Mouse (Mus musculus): ENCODE measurements around the gene Vbp1. TPM values are rescaled to one million over a fixed set of nuclear protein-coding genes. Genes with fewer than 3 reads are reported as not detected.
"Not testable (repeated sequence)": the region's sequence is repeated elsewhere in the genome, so short reads cannot be mapped to it uniquely, and the experiment has no call there.

The Vbp1 gene
- polyA plus RNA-seq (2015; fragmentation: Nextera tagmentation; extraction: Ambion mirVana) = 91.2 and 113 TPM in 2 replicates

DNA sequence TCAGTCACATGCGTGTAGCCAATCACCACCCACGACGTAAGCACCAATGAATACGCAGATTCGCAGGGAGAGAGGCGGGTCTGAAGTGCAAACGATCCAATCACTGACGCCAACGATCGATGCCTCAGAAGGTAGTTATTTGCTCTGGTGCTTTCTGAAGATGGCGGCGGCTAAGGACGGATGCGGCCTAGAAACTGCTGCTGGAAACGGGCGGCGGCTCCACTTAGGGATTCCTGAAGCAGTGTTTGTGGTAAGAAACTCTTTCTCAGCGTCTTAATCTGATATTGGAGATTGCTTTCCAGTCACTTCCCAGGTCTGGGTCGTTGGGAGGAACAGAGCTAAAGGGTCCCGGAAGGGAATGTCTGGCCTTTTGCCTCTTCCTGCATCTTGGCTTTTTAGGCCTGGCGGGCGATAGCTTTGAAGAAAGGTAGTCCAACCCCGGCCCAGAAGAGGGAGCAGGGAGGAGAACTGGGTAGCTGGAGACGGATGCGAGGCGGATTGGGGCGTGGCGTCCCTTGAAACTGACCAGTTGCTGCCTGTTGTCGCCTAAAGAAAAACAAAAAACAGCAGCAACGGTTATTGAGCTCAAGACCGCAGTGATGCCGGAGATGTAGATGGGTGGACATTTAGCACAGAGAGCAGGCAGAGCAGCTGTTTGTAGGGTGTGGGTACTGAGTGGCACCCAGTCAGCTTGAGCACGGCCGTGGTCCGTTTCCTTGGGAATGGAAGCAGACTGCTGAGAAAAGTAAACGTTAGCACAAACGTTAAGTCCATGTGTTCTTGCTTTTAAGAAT is at the start of gene Vbp1:
TSS of gene Vbp1 (plus strand) at position 121 of the 794 bp plus-strand sequence.
- H3K9me3 ChIP-seq (replicated peaks) = no peaks in the 10 kb centered on the region
- 9% methylated on average over 37 of the region's 37 CpGs for WGBS (ENCODE audit: insufficient replicate concordance)
- peak within 1 kb of the TSS; percentile 41 for H3K4me2 ChIP-seq
- H3K4me1 ChIP-seq (replicated peaks) = 0 out of 2 replicates have a peak, but pooled peaks cover 2% of the 10 kb centered on the region
- H3K4me3 ChIP-seq (replicated peaks) = peak within 1 kb of the TSS; percentile 67
- peak within 1 kb of the TSS; percentile 65 for H3K9ac ChIP-seq
- no peaks in the 10 kb centered on the region for H3K36me3 ChIP-seq (replicated peaks)
- no peaks in the 10 kb centered on the region; the same call in 1 of the 2 replicates for H3K27me3 ChIP-seq
- peak within 1 kb of the TSS; percentile 95 for H3K27ac ChIP-seq (replicated peaks)
- ATAC-seq (ENCODE audit: insufficient read depth) = peak; percentile 97

DNA sequence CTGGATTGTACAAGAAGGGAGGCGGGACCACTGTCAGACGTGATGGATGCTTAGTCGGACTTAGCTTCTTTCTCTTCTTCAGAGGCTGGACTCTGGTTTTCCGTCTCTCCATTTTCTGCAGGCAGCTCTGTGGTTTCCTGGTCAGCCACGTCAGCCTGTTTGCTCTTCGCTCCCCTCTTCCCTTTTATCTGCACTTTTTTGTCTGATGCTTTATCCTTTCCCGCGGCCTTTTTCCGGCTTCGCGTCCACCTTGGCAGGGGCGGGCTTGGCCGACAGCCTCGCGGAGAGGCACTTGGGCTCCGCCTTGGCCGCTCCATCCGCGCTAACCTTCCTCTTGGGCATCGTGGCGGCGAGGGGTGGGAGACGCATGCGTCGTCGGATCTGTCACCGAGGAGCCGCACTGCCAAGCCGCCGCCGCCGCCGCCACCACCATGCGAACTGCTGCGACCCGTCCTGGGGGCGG is 38.9 kb upstream of the Vbp1 start:
- not testable (repeated sequence) for H3K4me1 ChIP-seq (replicated peaks); H3K9ac ChIP-seq; H3K27ac ChIP-seq (replicated peaks); H3K9me3 ChIP-seq (replicated peaks); H3K27me3 ChIP-seq; H3K36me3 ChIP-seq (replicated peaks)
- Histone ChIP-seq H3K4me2 (peak overlapping the region; percentile 64), H3K4me3 (replicated peaks) (peak overlapping the region; percentile 44)
- 20% methylated on average over 37 of the region's 37 CpGs for WGBS (ENCODE audit: insufficient replicate concordance)
- 0 out of 2 replicates have a peak, but pooled peaks have one; percentile 49 for ATAC-seq (ENCODE audit: insufficient read depth)

DNA sequence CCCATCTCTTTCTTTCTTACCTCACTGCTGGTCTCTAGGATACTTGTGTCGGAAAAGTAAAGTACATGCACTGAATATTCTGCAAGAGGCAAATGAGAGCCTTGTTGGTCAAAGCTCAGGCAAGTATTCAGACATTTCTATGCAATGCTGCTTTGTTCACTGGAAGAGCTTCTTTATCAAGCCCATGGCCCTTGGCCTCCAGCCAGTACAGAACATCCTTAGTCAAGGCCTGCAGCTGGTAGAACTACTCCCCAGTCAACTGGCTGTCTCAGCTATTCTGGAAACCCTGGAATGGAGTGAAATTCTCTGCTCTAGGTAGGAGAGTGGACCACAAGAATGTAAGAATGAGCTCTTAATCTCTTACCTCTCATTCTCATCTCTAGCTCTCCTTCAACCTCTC is 24.2 kb upstream of the Vbp1 start:
- ATAC-seq (ENCODE audit: insufficient read depth) = no peak
- Histone ChIP-seq H3K27ac (replicated peaks) (no peak overlapping the region), H3K9ac (no peak overlapping the region), H3K4me1 (replicated peaks) (no peaks in the 10 kb centered on the region), H3K27me3 (no peaks in the 10 kb centered on the region), H3K4me3 (replicated peaks) (no peak overlapping the region), H3K4me2 (no peak overlapping the region), H3K36me3 (replicated peaks) (no peaks in the 10 kb centered on the region), H3K9me3 (replicated peaks) (no peaks in the 10 kb centered on the region)
- WGBS (ENCODE audit: insufficient replicate concordance) = 67% methylated on average over 1 of the region's 1 CpGs

DNA sequence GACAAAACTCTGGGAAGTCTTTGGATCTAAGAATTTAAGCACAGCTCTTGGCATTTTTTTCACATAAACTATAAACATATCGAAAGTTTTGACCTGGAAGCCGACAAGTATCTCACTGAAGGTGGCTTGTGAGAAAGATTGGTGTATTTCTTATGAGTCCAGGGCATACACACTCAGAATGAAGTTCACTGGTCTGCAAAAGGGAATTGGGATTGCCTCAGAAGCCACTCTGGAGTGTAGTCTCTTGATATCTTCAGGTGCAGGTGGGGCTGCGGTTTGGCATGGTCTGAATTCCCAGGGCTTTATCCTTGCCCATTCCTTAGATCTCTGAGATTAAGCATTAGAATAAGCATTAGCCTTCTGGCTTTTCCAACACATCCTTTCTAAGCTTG is 316 bp upstream of the Vbp1 start:
- Histone ChIP-seq H3K27me3 (no peaks in the 10 kb centered on the region; the same call in 1 of the 2 replicates), H3K27ac (replicated peaks) (no peak overlapping the region), H3K4me3 (replicated peaks) (peak overlapping the region; percentile 67; the same call in 1 of the 2 replicates), H3K4me1 (replicated peaks) (0 out of 2 replicates have a peak, but pooled peaks cover 2% of the 10 kb centered on the region), H3K4me2 (peak overlapping the region; percentile 41; the same call in 1 of the 2 replicates), H3K36me3 (replicated peaks) (no peaks in the 10 kb centered on the region), H3K9ac (no peak overlapping the region), H3K9me3 (replicated peaks) (no peaks in the 10 kb centered on the region)
- 17% methylated on average over 3 of the region's 3 CpGs for WGBS (ENCODE audit: insufficient replicate concordance)
- ATAC-seq (ENCODE audit: insufficient read depth) = no peak

DNA sequence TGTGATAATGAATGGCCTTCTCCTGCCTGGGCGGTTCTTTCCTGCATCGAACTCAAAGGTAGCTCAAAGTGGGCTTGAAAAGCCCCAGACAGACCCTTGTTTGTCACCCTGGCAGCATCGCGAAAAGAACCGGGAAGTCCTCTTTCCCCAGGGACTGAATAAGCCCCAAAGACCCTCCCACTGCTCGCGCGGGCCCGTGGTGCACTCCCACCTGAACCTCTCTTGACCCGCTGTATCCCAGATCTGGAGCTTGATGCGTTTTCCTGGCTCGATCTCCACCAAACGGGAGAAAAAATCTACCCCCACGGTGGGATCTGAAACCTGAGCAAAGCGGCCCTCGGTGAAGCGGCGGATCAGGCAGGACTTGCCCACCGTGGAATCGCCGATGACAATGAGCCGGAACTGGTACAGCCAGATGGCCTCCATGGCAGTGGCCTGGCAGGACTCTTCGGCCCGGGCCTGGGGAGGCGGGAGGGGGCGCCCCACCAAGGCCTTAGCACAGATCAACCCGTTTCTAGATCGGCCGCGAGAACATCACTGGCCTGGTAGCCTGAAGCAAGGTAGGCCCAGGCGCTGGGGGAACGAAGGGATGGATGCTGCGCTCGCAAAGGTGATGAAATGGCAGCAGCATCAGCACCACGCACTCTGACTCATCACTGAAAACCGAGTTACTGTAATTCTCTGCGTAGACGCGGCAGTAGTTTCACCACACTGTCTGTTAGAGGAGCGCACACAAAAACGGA is 63.7 kb downstream of the Vbp1 start, which contains the start of gene Rab39b:
TSS of gene Rab39b (minus strand) at position 650 of the 743 bp plus-strand sequence.
- Histone ChIP-seq H3K4me2 (peak within 1 kb of the TSS; percentile 39), H3K4me3 (replicated peaks) (0 out of 2 replicates have a peak within 1 kb of the TSS, but pooled peaks have one; percentile 8), H3K27me3 (peaks cover 7% of the 10 kb centered on the region; the same call in 1 of the 2 replicates), H3K36me3 (replicated peaks) (no peaks in the 10 kb centered on the region), H3K9me3 (replicated peaks) (no peaks in the 10 kb centered on the region), H3K9ac (no peak within 1 kb of the TSS), H3K4me1 (replicated peaks) (no peaks in the 10 kb centered on the region), H3K27ac (replicated peaks) (no peak within 1 kb of the TSS)
- ATAC-seq (ENCODE audit: insufficient read depth) = no peak
- 13% methylated on average over 41 of the region's 41 CpGs for WGBS (ENCODE audit: insufficient replicate concordance)

DNA sequence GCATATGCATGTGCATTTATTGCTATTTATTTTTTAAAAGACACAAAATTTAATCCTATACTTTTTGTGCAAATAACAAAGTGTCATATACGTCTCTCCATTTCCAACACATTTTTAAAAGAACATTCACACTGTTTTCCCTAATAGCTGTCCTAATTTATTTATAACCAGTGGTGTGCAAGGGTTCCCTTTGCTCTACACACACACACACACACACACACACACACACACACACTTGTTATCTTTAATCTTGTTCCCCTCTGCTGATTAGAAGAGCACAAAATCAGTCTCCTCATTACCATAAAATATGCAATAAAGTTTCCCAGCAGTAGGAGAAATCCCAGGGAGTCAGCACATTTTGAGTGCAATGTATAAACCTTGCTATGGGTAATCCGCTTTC is 64.4 kb downstream of the Vbp1 start:
- no peak overlapping the region for H3K27ac ChIP-seq (replicated peaks)
- WGBS (ENCODE audit: insufficient replicate concordance) = 58% methylated on average over 2 of the region's 2 CpGs
- H3K27me3 ChIP-seq = peaks cover 7% of the 10 kb centered on the region; the same call in 1 of the 2 replicates
- no peaks in the 10 kb centered on the region for H3K9me3 ChIP-seq (replicated peaks)
- no peak overlapping the region for H3K4me2 ChIP-seq
- H3K36me3 ChIP-seq (replicated peaks) = no peaks in the 10 kb centered on the region
- no peak for ATAC-seq (ENCODE audit: insufficient read depth)
- no peaks in the 10 kb centered on the region for H3K4me1 ChIP-seq (replicated peaks)
- H3K4me3 ChIP-seq (replicated peaks) = no peak overlapping the region
- H3K9ac ChIP-seq = no peak overlapping the region

Other genes starting within 250 kb of the Vbp1 start
- 22.0 and 27.0 TPM in 2 replicates for gene Fundc2, start 131.9 kb upstream of the Vbp1 start, polyA plus RNA-seq (2015; fragmentation: Nextera tagmentation; extraction: Ambion mirVana)
- gene F8, start 131.7 kb upstream of the Vbp1 start, polyA plus RNA-seq (2015; fragmentation: Nextera tagmentation; extraction: Ambion mirVana) = 1.6 and 2.8 TPM in 2 replicates
- gene Cmc4, start 97.7 kb upstream of the Vbp1 start, polyA plus RNA-seq (2015; fragmentation: Nextera tagmentation; extraction: Ambion mirVana) = 10.2 and 12.9 TPM in 2 replicates
- 5.0 and 5.8 TPM in 2 replicates for gene Mtcp1, start 97.7 kb upstream of the Vbp1 start, polyA plus RNA-seq (2015; fragmentation: Nextera tagmentation; extraction: Ambion mirVana)
- 30.4 and 35.1 TPM in 2 replicates for gene Brcc3, start 97.7 kb upstream of the Vbp1 start, polyA plus RNA-seq (2015; fragmentation: Nextera tagmentation; extraction: Ambion mirVana)
- gene Rab39b, start 63.9 kb downstream of the Vbp1 start, polyA plus RNA-seq (2015; fragmentation: Nextera tagmentation; extraction: Ambion mirVana) = 0.10 TPM in 1 of 2 replicates, not detected in the other